Comparison of ENCODE assay signal across 8 mouse cellular contexts in genomic region chr17:5798221-5798801, GRCm38 (mm10). TPM values are rescaled to one million over a fixed set of nuclear protein-coding genes. Genes with fewer than 3 reads are reported as not detected.
DNase-seq lines count a peak whose midpoint lies in the region; ATAC-seq and TF ChIP-seq lines count a peak whose summit lies in the region.

No protein-coding gene starts in this region.

- peak overlapping the region; percentile 81 for H3K27ac ChIP-seq in MEL (ENCODE audit: control insufficient read depth, low read depth, low read length)
- H3K27ac ChIP-seq in heart, embryonic 16.5 days (ENCODE audit: low read length) = no peak overlapping the region; the same call in 1 of the 2 replicates
- H3K27ac ChIP-seq in forebrain, embryonic 11.5 days (ENCODE audit: low read depth, low read length) = no peak overlapping the region

- peaks cover 64% of the 10 kb centered on the region for H3K4me1 ChIP-seq in erythroblast, embryonic 14.5 days (ENCODE audit: control insufficient read depth)
- peaks cover 19 to 60% of the 10 kb centered on the region in 2 experiments for H3K4me1 ChIP-seq in MEL (ENCODE audit: control insufficient read depth in 1 of 2, insufficient read depth in 2 of 2, low read length in 2 of 2)
- H3K4me1 ChIP-seq in heart, embryonic 16.5 days (ENCODE audit: control insufficient read depth, insufficient read depth, low read length) = peaks cover 21% of the 10 kb centered on the region
- H3K4me1 ChIP-seq in forebrain, embryonic 11.5 days (replicated peaks; ENCODE audit: control insufficient read depth, insufficient read depth, low read length) = no peaks in the 10 kb centered on the region

- peak; percentile 96 for DNase-seq in MEL (ENCODE audit: low read depth, low spot score)
- peak; percentile 23 for DNase-seq in retina, embryonic 14.5 days (ENCODE audit: low spot score)
- DNase-seq in ovary, postnatal 14 days (ENCODE audit: low spot score) = no peak
- no peak for DNase-seq in forebrain, embryonic 11.5 days (ENCODE audit: low spot score)
- no peak for DNase-seq in layer of hippocampus, postnatal 14 days (ENCODE audit: low spot score in 2 of 2)

- ATAC-seq in erythroblast, adult 5-6 weeks (replicated peaks; ENCODE audit: low FRiP score, poor library complexity, severe bottlenecking) = no peak
- ATAC-seq in heart, embryonic 16.5 days (replicated peaks; ENCODE audit: extremely low read depth, insufficient read depth, low FRiP score) = peak; percentile 43
- no peak for ATAC-seq in forebrain, embryonic 11.5 days (replicated peaks; ENCODE audit: low FRiP score)

- no peak for TF ChIP-seq RAD21 in MEL (IDR thresholded peaks at IDR 0.05; ENCODE audit: low read depth, low read length)

- peak overlapping the region; percentile 9 for H3K4me3 ChIP-seq in erythroblast, embryonic 14.5 days (replicated peaks)
- H3K4me3 ChIP-seq in MEL (ENCODE audit: control insufficient read depth in 1 of 2, insufficient read depth in 1 of 2, low read depth in 2 of 2, low read length in 2 of 2) = peak overlapping the region; percentile 60 to 61
- H3K4me3 ChIP-seq in heart, embryonic 16.5 days (ENCODE audit: low read length) = no peak overlapping the region
- no peak overlapping the region for H3K4me3 ChIP-seq in forebrain, embryonic 11.5 days (ENCODE audit: low read depth, low read length)

- H3K9me3 ChIP-seq in erythroblast, embryonic 14.5 days (ENCODE audit: control insufficient read depth, low read length) = no peaks in the 10 kb centered on the region
- no peaks in the 10 kb centered on the region for H3K9me3 ChIP-seq in MEL (replicated peaks; ENCODE audit: insufficient read depth, low read length)
- no peaks in the 10 kb centered on the region for H3K9me3 ChIP-seq in heart, embryonic 16.5 days (replicated peaks; ENCODE audit: control insufficient read depth, low read length)
- no peaks in the 10 kb centered on the region for H3K9me3 ChIP-seq in forebrain, embryonic 11.5 days (ENCODE audit: control insufficient read depth, low read length)

- H3K79me2 ChIP-seq in MEL (ENCODE audit: control insufficient read depth, insufficient read depth, low read length, poor library complexity) = peaks cover 17% of the 10 kb centered on the region

- TF ChIP-seq EP300 in MEL (IDR thresholded peaks at IDR 0.05; ENCODE audit: low read depth in 1 of 2, low read length in 2 of 2) = peak; percentile 80 to 84

- WGBS in heart, embryonic 16.5 days = 29% methylated on average over 13 of the region's 13 CpGs
- 75% methylated on average over 13 of the region's 13 CpGs for WGBS in forebrain, embryonic 11.5 days

- H3K36me3 ChIP-seq in erythroblast, embryonic 14.5 days (ENCODE audit: control insufficient read depth) = no peaks in the 10 kb centered on the region
- H3K36me3 ChIP-seq in MEL (ENCODE audit: control insufficient read depth in 1 of 2, insufficient read depth in 2 of 2, low read length in 2 of 2) = peaks cover 0 to 54% of the 10 kb centered on the region in 2 experiments; a peak in 2 of 4 replicates
- H3K36me3 ChIP-seq in heart, embryonic 16.5 days (ENCODE audit: control insufficient read depth, insufficient read depth) = no peaks in the 10 kb centered on the region
- H3K36me3 ChIP-seq in forebrain, embryonic 11.5 days (ENCODE audit: control insufficient read depth, insufficient read depth, low read length) = no peaks in the 10 kb centered on the region

- TF ChIP-seq CTCF in MEL (IDR thresholded peaks at IDR 0.05 in 2 of 3, conservative IDR thresholded peaks at IDR 0.05 in 1 of 3; ENCODE audit: control insufficient read depth in 1 of 3, insufficient read depth in 1 of 3, low read depth in 2 of 3, low read length in 3 of 3, poor library complexity in 1 of 3, severe bottlenecking in 1 of 3) = no peak

- 0 out of 2 replicates have a peak overlapping the region, but pooled peaks have one; percentile 14 for H3K4me2 ChIP-seq in heart, embryonic 16.5 days (ENCODE audit: low read depth, low read length)
- H3K4me2 ChIP-seq in forebrain, embryonic 11.5 days (ENCODE audit: low read depth, low read length, severe bottlenecking) = no peak overlapping the region

- peak overlapping the region; percentile 67 for H3K9ac ChIP-seq in MEL (ENCODE audit: control insufficient read depth, low read depth, low read length, poor library complexity, severe bottlenecking)
- H3K9ac ChIP-seq in heart, embryonic 16.5 days (ENCODE audit: low read length) = no peak overlapping the region
- H3K9ac ChIP-seq in forebrain, embryonic 11.5 days (ENCODE audit: low read length) = no peak overlapping the region

- peak; percentile 61 to 93; a peak in 3 of 4 replicates for TF ChIP-seq POLR2A in MEL (IDR thresholded peaks at IDR 0.05; ENCODE audit: control insufficient read depth in 1 of 2, insufficient read depth in 1 of 2, low read depth in 1 of 2, low read length in 2 of 2, poor library complexity in 1 of 2)

- no peaks in the 10 kb centered on the region for H3K27me3 ChIP-seq in erythroblast, embryonic 14.5 days (ENCODE audit: control insufficient read depth)
- no peaks in the 10 kb centered on the region for H3K27me3 ChIP-seq in MEL (ENCODE audit: control insufficient read depth in 1 of 2, insufficient read depth in 2 of 2, low read length in 2 of 2)
- H3K27me3 ChIP-seq in heart, embryonic 16.5 days (ENCODE audit: control insufficient read depth, insufficient read depth, low read length) = no peaks in the 10 kb centered on the region
- H3K27me3 ChIP-seq in forebrain, embryonic 11.5 days (ENCODE audit: control insufficient read depth, insufficient read depth, low read length) = no peaks in the 10 kb centered on the region

TF ChIP-seq in MEL, 35 proteins besides CTCF, POLR2A, EP300 and RAD21 (continues in another document):
- peak; percentile 59; the same call in 1 of the 2 replicates for TF ChIP-seq RCOR1 (IDR thresholded peaks at IDR 0.05; ENCODE audit: low read depth, low read length)
- peak; percentile 98 for TF ChIP-seq MAX (IDR thresholded peaks at IDR 0.05; ENCODE audit: low read length)
- TF ChIP-seq MYC (IDR thresholded peaks at IDR 0.05; ENCODE audit: low read depth, low read length) = peak; percentile 99
- peak; percentile 81 for TF ChIP-seq TCF12 (IDR thresholded peaks at IDR 0.05; ENCODE audit: low read depth, low read length)
- TF ChIP-seq MYB (IDR thresholded peaks at IDR 0.05; ENCODE audit: low read depth, low read length) = no peak
- peak; percentile 93 for TF ChIP-seq ELF1 (IDR thresholded peaks at IDR 0.05; ENCODE audit: low read depth, low read length)
- TF ChIP-seq POLR2AphosphoS5 (IDR thresholded peaks at IDR 0.05; ENCODE audit: borderline replicate concordance, low read depth, low read length) = no peak
- peak; percentile 82 for TF ChIP-seq NELFE (IDR thresholded peaks at IDR 0.05; ENCODE audit: low read depth, low read length)
- TF ChIP-seq ZC3H11A (IDR thresholded peaks at IDR 0.05; ENCODE audit: low read depth, low read length) = no peak
- TF ChIP-seq TBP (IDR thresholded peaks at IDR 0.05; ENCODE audit: low read depth, low read length) = peak; percentile 73
- TF ChIP-seq E2F4 (IDR thresholded peaks at IDR 0.05; ENCODE audit: borderline replicate concordance, low read depth, low read length) = no peak
- no peak for TF ChIP-seq USF2 (IDR thresholded peaks at IDR 0.05; ENCODE audit: borderline replicate concordance in 1 of 2, insufficient read depth in 1 of 2, low read depth in 1 of 2, low read length in 2 of 2)
- peak; percentile 98 for TF ChIP-seq ETS1 (IDR thresholded peaks at IDR 0.05; ENCODE audit: low read depth, low read length)
- peak; percentile 82 for TF ChIP-seq USF1 (IDR thresholded peaks at IDR 0.05; ENCODE audit: low read depth, low read length)
- TF ChIP-seq SIN3A (IDR thresholded peaks at IDR 0.05; ENCODE audit: low read length) = peak; percentile 97
- peak; percentile 99 for TF ChIP-seq BHLHE40 (IDR thresholded peaks at IDR 0.05; ENCODE audit: borderline replicate concordance, low read depth, low read length)
- TF ChIP-seq CHD1 (IDR thresholded peaks at IDR 0.05; ENCODE audit: low read depth, low read length) = no peak
- TF ChIP-seq MAFK (IDR thresholded peaks at IDR 0.05; ENCODE audit: borderline replicate concordance, low read depth, low read length) = no peak
- TF ChIP-seq TAL1 (IDR thresholded peaks at IDR 0.05; ENCODE audit: low read length) = peak; percentile 70
- peak; percentile 50; the same call in 1 of the 2 replicates for TF ChIP-seq KAT2A (conservative IDR thresholded peaks at IDR 0.05; ENCODE audit: low read depth, low read length)
- peak; percentile 72 for TF ChIP-seq HCFC1 (IDR thresholded peaks at IDR 0.05; ENCODE audit: low read depth, low read length)
- no peak for TF ChIP-seq MEF2A (IDR thresholded peaks at IDR 0.05; ENCODE audit: extremely low read depth, insufficient replicate concordance, low read depth, low read length, poor library complexity, severe bottlenecking)
- peak; percentile 95 for TF ChIP-seq MAZ (IDR thresholded peaks at IDR 0.05; ENCODE audit: low read depth, low read length)
- no peak for TF ChIP-seq ZNF384 (IDR thresholded peaks at IDR 0.05; ENCODE audit: low read depth, low read length)
- peak; percentile 69; the same call in 1 of the 2 replicates for TF ChIP-seq POLR2AphosphoS2 (IDR thresholded peaks at IDR 0.05; ENCODE audit: low read length)
- TF ChIP-seq CHD2 (IDR thresholded peaks at IDR 0.05; ENCODE audit: low read length) = no peak
- TF ChIP-seq UBTF (IDR thresholded peaks at IDR 0.05; ENCODE audit: borderline replicate concordance, insufficient read depth, low read depth, low read length) = no peak
- TF ChIP-seq JUND (IDR thresholded peaks at IDR 0.05; ENCODE audit: low read depth, low read length) = 0 out of 2 replicates have a peak, but pooled peaks have one; percentile 49
- 0 out of 2 replicates have a peak, but pooled peaks have one; percentile 34 for TF ChIP-seq ZMIZ1 (IDR thresholded peaks at IDR 0.05; ENCODE audit: low read depth, low read length)
- TF ChIP-seq GABPA (IDR thresholded peaks at IDR 0.05; ENCODE audit: low read depth, low read length) = no peak
- no peak for TF ChIP-seq ZKSCAN1 (IDR thresholded peaks at IDR 0.05; ENCODE audit: low read depth, low read length)

RNA-seq across cellular contexts. Expression of gene Snx9, which starts 42.8 kb away (rescaled TPM):
- 0.20 and 0.32 TPM in 2 replicates for polyA plus RNA-seq in erythroblast, embryonic 14.5 days (2012)
- total RNA-seq in erythroblast, adult 5-6 weeks (2015; ENCODE audit: low replicate concordance) = 13.3 and 16.7 TPM in 2 replicates
- 7.5 and 9.8 TPM in 2 replicates for total RNA-seq in erythroblast, adult 5-6 weeks (2017; ENCODE audit: low replicate concordance)
- 12.6 and 12.9 TPM in 2 replicates for total RNA-seq in MEL (2012; rRNA removed)
- polyA plus RNA-seq in MEL (2012; ENCODE audit: insufficient read depth in 1 of 2, insufficient read length in 2 of 2, low read depth in 1 of 2, low replicate concordance in 2 of 2, missing spikeins in 1 of 2) = 10 to 100 TPM in 1 of 2 experiments, not detected in 1; 22.8 TPM
- polyA plus RNA-seq in heart, embryonic 16.5 days (2015; fragmentation: Nextera tagmentation; extraction: Ambion mirVana) = 19.4 and 20.9 TPM in 2 replicates
- polyA plus RNA-seq in forebrain, embryonic 11.5 days (2014; fragmentation: Nextera tagmentation; extraction: Ambion mirVana) = 19.0 and 19.6 TPM in 2 replicates
- 10 to 100 TPM; 13.4 to 13.7 TPM for total RNA-seq in layer of hippocampus, postnatal 14 days (2021)

Comparison
In these comparisons a context has a peak if more than half of its experiments do, and no peak if none do; other contexts are left out.
1. H3K4me3 ChIP-seq: peak in erythroblast, embryonic 14.5 days (single experiment) and MEL (2 of 2); none in heart, embryonic 16.5 days (single experiment) and forebrain, embryonic 11.5 days (single experiment).
2. DNase-seq: peak in MEL (single experiment) and retina, embryonic 14.5 days (single experiment); none in ovary, postnatal 14 days (single experiment), forebrain, embryonic 11.5 days (single experiment) and layer of hippocampus, postnatal 14 days (0 of 2).
3. RNA of gene Snx9, which starts 42.8 kb away (polyA plus RNA-seq): 22.8 TPM in MEL, 19.4 to 20.9 TPM in heart, embryonic 16.5 days and 19.0 to 19.6 TPM in forebrain, embryonic 11.5 days; 0.20 to 0.32 TPM in erythroblast, embryonic 14.5 days; every median in the first group is over 10 times any median in the second.